Mouse (Mus musculus): ENCODE data around the gene Eef2. TPM values are rescaled to one million over a fixed set of nuclear protein-coding genes. Genes with fewer than 3 reads are reported as not detected.

The Eef2 gene
- polyA plus RNA-seq, 1 experiment from 2014 or later, result 509 TPM

GRCm38 (mm10) chr10:81229735-81230437, 53.5 kb downstream of the Eef2 start:
- TF ChIP-seq CTCF (IDR thresholded peaks at IDR 0.05) (no peak), EP300 (IDR thresholded peaks at IDR 0.05) (no peak)
- Histone ChIP-seq H3K4me2 (replicated peaks; ENCODE audit: low read depth, low read length) (no peak overlapping the region), H3K4me1 (ENCODE audit: insufficient read depth, low read depth, low read length) (no peaks in the 10 kb centered on the region; the same call in 1 of the 2 replicates), H3K9me3 (ENCODE audit: low read length) (no peaks in the 10 kb centered on the region), H3K27ac (ENCODE audit: low read length) (no peak overlapping the region), H3K4me3 (ENCODE audit: low read depth, low read length) (no peak overlapping the region), H3K27me3 (replicated peaks; ENCODE audit: insufficient read depth, low read length) (peaks cover 24% of the 10 kb centered on the region), H3K9ac (replicated peaks; ENCODE audit: low read depth) (no peak overlapping the region), H3K36me3 (ENCODE audit: insufficient read depth, low read length) (no peaks in the 10 kb centered on the region)
- 13% methylated on average over 20 of the region's 20 CpGs for WGBS
- no peak for DNase-seq (ENCODE audit: low spot score)
- no peak for ATAC-seq

- no peak within 1 kb of the TSS for H3K9ac ChIP-seq (replicated peaks; ENCODE audit: low read depth)
- no peaks in the 10 kb centered on the region; the same call in 1 of the 2 replicates for H3K4me1 ChIP-seq (ENCODE audit: insufficient read depth, low read depth, low read length)
- H3K4me3 ChIP-seq (ENCODE audit: low read depth, low read length), result no peak within 1 kb of the TSS
- H3K27ac ChIP-seq (ENCODE audit: low read length), result no peak within 1 kb of the TSS
- H3K9me3 ChIP-seq (ENCODE audit: low read length), result no peaks in the 10 kb centered on the region
- DNase-seq (ENCODE audit: low spot score) (peak; percentile 48), ATAC-seq (no peak)
- TF ChIP-seq EP300 (IDR thresholded peaks at IDR 0.05) (no peak), CTCF (IDR thresholded peaks at IDR 0.05) (peak; percentile 68)
- H3K27me3 ChIP-seq (replicated peaks; ENCODE audit: insufficient read depth, low read length), result peaks cover 24% of the 10 kb centered on the region
- no peaks in the 10 kb centered on the region for H3K36me3 ChIP-seq (ENCODE audit: insufficient read depth, low read length)
- no peak within 1 kb of the TSS for H3K4me2 ChIP-seq (replicated peaks; ENCODE audit: low read depth, low read length)
- 11% methylated on average over 27 of the region's 27 CpGs for WGBS
These were observed 54.3 kb downstream of the Eef2 start, which contains the start of gene Atcay for GRCm38 (mm10) chr10:81230438-81231332. Gene Atcay (minus strand): TSS chr10:81230833.

- Histone ChIP-seq H3K4me2 (replicated peaks; ENCODE audit: low read depth, low read length) (no peak overlapping the region), H3K27ac (ENCODE audit: low read length) (no peak overlapping the region), H3K9me3 (ENCODE audit: low read length) (no peaks in the 10 kb centered on the region), H3K36me3 (ENCODE audit: insufficient read depth, low read length) (no peaks in the 10 kb centered on the region), H3K4me1 (ENCODE audit: insufficient read depth, low read depth, low read length) (no peaks in the 10 kb centered on the region; the same call in 1 of the 2 replicates), H3K27me3 (replicated peaks; ENCODE audit: insufficient read depth, low read length) (peaks cover 24% of the 10 kb centered on the region), H3K9ac (replicated peaks; ENCODE audit: low read depth) (no peak overlapping the region), H3K4me3 (ENCODE audit: low read depth, low read length) (no peak overlapping the region)
- WGBS, result 51% methylated on average over 7 of the region's 7 CpGs
- DNase-seq (ENCODE audit: low spot score) (no peak), ATAC-seq (no peak)
- TF ChIP-seq EP300 (IDR thresholded peaks at IDR 0.05) (no peak), CTCF (IDR thresholded peaks at IDR 0.05) (no peak)
These were observed 55.0 kb downstream of the Eef2 start for GRCm38 (mm10) chr10:81231436-81231835.

Other genes with a start within 250 kb of the Eef2 start
- 131 and 145 TPM in 2 replicates for gene Gadd45b, start 246.6 kb upstream of the Eef2 start, polyA plus RNA-seq (2015; fragmentation: Nextera tagmentation; extraction: Ambion mirVana)
- gene Gng7, start 161.7 kb upstream of the Eef2 start, polyA plus RNA-seq (2015; fragmentation: Nextera tagmentation; extraction: Ambion mirVana), result 1.0 and 1.4 TPM in 2 replicates
- gene Diras1, start 151.0 kb upstream of the Eef2 start, polyA plus RNA-seq (2015; fragmentation: Nextera tagmentation; extraction: Ambion mirVana), result not detected in 2 replicates
- gene Slc39a3, start 139.2 kb upstream of the Eef2 start, polyA plus RNA-seq (2015; fragmentation: Nextera tagmentation; extraction: Ambion mirVana), result 15.4 and 16.0 TPM in 2 replicates
- gene Sgta, start 116.5 kb upstream of the Eef2 start, polyA plus RNA-seq (2015; fragmentation: Nextera tagmentation; extraction: Ambion mirVana), result 102 and 103 TPM in 2 replicates
- 14.0 and 15.1 TPM in 2 replicates for gene Thop1, start 106.6 kb upstream of the Eef2 start, polyA plus RNA-seq (2015; fragmentation: Nextera tagmentation; extraction: Ambion mirVana)
- gene Creb3l3, start 77.8 kb upstream of the Eef2 start, polyA plus RNA-seq (2015; fragmentation: Nextera tagmentation; extraction: Ambion mirVana), result 0.40 and 0.57 TPM in 2 replicates
- gene Map2k2, start 70.7 kb upstream of the Eef2 start, polyA plus RNA-seq (2015; fragmentation: Nextera tagmentation; extraction: Ambion mirVana), result 118 and 121 TPM in 2 replicates
- gene Zbtb7a, start 41.4 kb upstream of the Eef2 start, polyA plus RNA-seq (2015; fragmentation: Nextera tagmentation; extraction: Ambion mirVana), result 58.2 and 62.0 TPM in 2 replicates
- gene Pias4, start 8.7 kb upstream of the Eef2 start, polyA plus RNA-seq (2015; fragmentation: Nextera tagmentation; extraction: Ambion mirVana), result 27.9 TPM in 2 replicates
- gene Dapk3, start 6.4 kb downstream of the Eef2 start, polyA plus RNA-seq (2015; fragmentation: Nextera tagmentation; extraction: Ambion mirVana), result 48.9 and 50.2 TPM in 2 replicates
- 0.16 and 0.25 TPM in 2 replicates for gene 4930442H23Rik, start 7.2 kb downstream of the Eef2 start, polyA plus RNA-seq (2015; fragmentation: Nextera tagmentation; extraction: Ambion mirVana)
- gene Nmrk2, start 25.4 kb downstream of the Eef2 start, polyA plus RNA-seq (2015; fragmentation: Nextera tagmentation; extraction: Ambion mirVana), result 0.80 and 0.92 TPM in 2 replicates
- gene Atcay, start 54.2 kb downstream of the Eef2 start, polyA plus RNA-seq (2015; fragmentation: Nextera tagmentation; extraction: Ambion mirVana), result not detected in 2 replicates
- gene Zfr2, start 56.5 kb downstream of the Eef2 start, polyA plus RNA-seq (2015; fragmentation: Nextera tagmentation; extraction: Ambion mirVana), result 2.3 and 2.4 TPM in 2 replicates
- 1.5 and 1.6 TPM in 2 replicates for gene Matk, start 76.3 kb downstream of the Eef2 start, polyA plus RNA-seq (2015; fragmentation: Nextera tagmentation; extraction: Ambion mirVana)
- gene Mrpl54, start 90.3 kb downstream of the Eef2 start, polyA plus RNA-seq (2015; fragmentation: Nextera tagmentation; extraction: Ambion mirVana), result 132 and 162 TPM in 2 replicates
- gene Apba3, start 90.3 kb downstream of the Eef2 start, polyA plus RNA-seq (2015; fragmentation: Nextera tagmentation; extraction: Ambion mirVana), result 47.9 and 49.4 TPM in 2 replicates
- 24.1 and 30.8 TPM in 2 replicates for gene Tjp3, start 115.0 kb downstream of the Eef2 start, polyA plus RNA-seq (2015; fragmentation: Nextera tagmentation; extraction: Ambion mirVana)
- 31.2 and 32.4 TPM in 2 replicates for gene Pip5k1c, start 116.3 kb downstream of the Eef2 start, polyA plus RNA-seq (2015; fragmentation: Nextera tagmentation; extraction: Ambion mirVana)
- gene Cactin, start 144.5 kb downstream of the Eef2 start, polyA plus RNA-seq (2015; fragmentation: Nextera tagmentation; extraction: Ambion mirVana), result 20.3 and 23.0 TPM in 2 replicates
- gene Tbxa2r, start 152.1 kb downstream of the Eef2 start, polyA plus RNA-seq (2015; fragmentation: Nextera tagmentation; extraction: Ambion mirVana), result 19.6 and 28.4 TPM in 2 replicates
- gene Gipc3, start 166.6 kb downstream of the Eef2 start, polyA plus RNA-seq (2015; fragmentation: Nextera tagmentation; extraction: Ambion mirVana), result 0.33 and 0.55 TPM in 2 replicates
- 94.3 and 101 TPM in 2 replicates for gene Hmg20b, start 173.8 kb downstream of the Eef2 start, polyA plus RNA-seq (2015; fragmentation: Nextera tagmentation; extraction: Ambion mirVana)
- gene Mfsd12, start 180.9 kb downstream of the Eef2 start, polyA plus RNA-seq (2015; fragmentation: Nextera tagmentation; extraction: Ambion mirVana), result 14.0 and 16.9 TPM in 2 replicates
- gene 4930404N11Rik, start 189.2 kb downstream of the Eef2 start, polyA plus RNA-seq (2015; fragmentation: Nextera tagmentation; extraction: Ambion mirVana), result 5.4 and 6.6 TPM in 2 replicates
- 39.5 and 39.7 TPM in 2 replicates for gene Fzr1, start 201.9 kb downstream of the Eef2 start, polyA plus RNA-seq (2015; fragmentation: Nextera tagmentation; extraction: Ambion mirVana)
- gene Dohh, start 207.8 kb downstream of the Eef2 start, polyA plus RNA-seq (2015; fragmentation: Nextera tagmentation; extraction: Ambion mirVana), result 49.4 and 55.2 TPM in 2 replicates
- 2.4 and 3.0 TPM in 2 replicates for gene Gm48551, start 207.8 kb downstream of the Eef2 start, polyA plus RNA-seq (2015; fragmentation: Nextera tagmentation; extraction: Ambion mirVana)
- 0.20 and 0.63 TPM in 2 replicates for gene Gm48552, start 212.4 kb downstream of the Eef2 start, polyA plus RNA-seq (2015; fragmentation: Nextera tagmentation; extraction: Ambion mirVana)
- gene Smim24, start 216.4 kb downstream of the Eef2 start, polyA plus RNA-seq (2015; fragmentation: Nextera tagmentation; extraction: Ambion mirVana), result 3.1 and 3.6 TPM in 2 replicates